Mouse (Mus musculus) forebrain, embryonic 11.5 days (tissue): ENCODE results near the gene Hist1h1e. TPM values are rescaled to one million over a fixed set of nuclear protein-coding genes. Genes with fewer than 3 reads are reported as not detected.
A peak's percentile ranks its signal among the peaks of the same experiment; 100 is the strongest.

ENCODE experiments used
- ATAC-seq: fragments of 200-750 bp; cut with Nextera tagmentation; replicated peaks from 2 replicates; pipeline ENCODE4 v1.8.0; 2017; ENCODE audit warnings: moderate TSS enrichment; ENCODE audit not compliant: low FRiP score
- DNase-seq: peaks from one replicate; pipeline ENCODE4 v3.0.0-alpha.2; 2017; ENCODE audit warnings: low spot score
- H3K27ac ChIP-seq: fragments of 300-500 bp; sonication (generic); 2 replicates; pipeline ENCODE4 v1.5.1; 2014; ENCODE audit warnings: low read depth, low read length
- H3K27me3 ChIP-seq: fragments of 300-500 bp; sonication (generic); 2 replicates; pipeline ENCODE4 v1.6.1; 2014; ENCODE audit warnings: mild to moderate bottlenecking, low read length, mixed read lengths; ENCODE audit not compliant: control insufficient read depth, insufficient read depth
- H3K36me3 ChIP-seq: fragments of 300-500 bp; sonication (generic); 2 replicates; pipeline ENCODE4 v1.6.1; 2014; ENCODE audit warnings: mild to moderate bottlenecking, low read length, moderate library complexity, mixed read lengths; ENCODE audit not compliant: control insufficient read depth, insufficient read depth
- H3K4me1 ChIP-seq: fragments of 300-500 bp; sonication (generic); replicated peaks from 2 replicates; pipeline ENCODE4 v1.6.1; 2014; ENCODE audit warnings: low read length, mixed read lengths; ENCODE audit not compliant: control insufficient read depth, insufficient read depth
- H3K4me2 ChIP-seq: fragments of 300-500 bp; sonication (generic); 2 replicates; pipeline ENCODE4 v1.6.1; 2014; ENCODE audit warnings: low read depth, mild to moderate bottlenecking, low read length, moderate library complexity, mixed read lengths; ENCODE audit not compliant: severe bottlenecking
- H3K4me3 ChIP-seq: fragments of 300-500 bp; sonication (generic); 2 replicates; pipeline ENCODE4 v1.5.1; 2014; ENCODE audit warnings: low read depth, low read length
- H3K9ac ChIP-seq: fragments of 300-500 bp; sonication (generic); 2 replicates; pipeline ENCODE4 v1.6.1; 2014; ENCODE audit warnings: low read length
- H3K9me3 ChIP-seq: fragments of 300-500 bp; sonication (generic); 2 replicates; pipeline ENCODE4 v1.6.1; 2016; ENCODE audit warnings: low read length, mixed read lengths; ENCODE audit not compliant: control insufficient read depth
- WGBS: fragments of 180-500 bp; shearing (Covaris S2); extraction: QIAGEN DNeasy Blood & Tissue Kit; methylation state at CpG from one replicate; pipeline ENCODE4 v1.1.7; 2014; 5-methylcytosine and 5-hydroxymethylcytosine counted together
- polyA plus RNA-seq: library from polyadenylated mRNA; unstranded; fragments of >200 nt; fragmentation: Nextera tagmentation; extraction: Ambion mirVana; gene quantifications from 2 replicates; pipeline ENCODE4 v1.2.1, GENCODE M21; 2014

Gene Hist1h1e
- polyA plus RNA-seq, 1 experiment from 2014 or later = 27.7 TPM

GRCm38 (mm10) chr13:23620056-23620732, 2.2 kb downstream of the Hist1h1e start:
- ATAC-seq (no peak), DNase-seq (no peak)
- Histone ChIP-seq H3K27me3 (no peaks in the 10 kb centered on the region), H3K4me1 (no peaks in the 10 kb centered on the region; the same call in 1 of the 2 replicates), H3K9me3 (no peaks in the 10 kb centered on the region), H3K9ac (peak overlapping the region; percentile 97), H3K4me2 (peak overlapping the region; percentile 84), H3K27ac (peak overlapping the region; percentile 100), H3K4me3 (peak overlapping the region; percentile 67), H3K36me3 (no peaks in the 10 kb centered on the region)
- WGBS = 55% methylated on average over 12 of the region's 12 CpGs

- H3K9ac ChIP-seq = no peak overlapping the region
- WGBS = 88% methylated on average over 3 of the region's 3 CpGs
- H3K36me3 ChIP-seq = no peaks in the 10 kb centered on the region
- ATAC-seq (no peak), DNase-seq (no peak)
- H3K4me1 ChIP-seq = no peaks in the 10 kb centered on the region
- H3K9me3 ChIP-seq = no peaks in the 10 kb centered on the region
- no peak overlapping the region for H3K4me3 ChIP-seq
- H3K4me2 ChIP-seq = no peak overlapping the region
- no peaks in the 10 kb centered on the region for H3K27me3 ChIP-seq
- H3K27ac ChIP-seq = no peak overlapping the region
These were observed 10.7 kb downstream of the Hist1h1e start for GRCm38 (mm10) chr13:23611638-23612037.

GRCm38 (mm10) chr13:23610393-23610792, 12.0 kb downstream of the Hist1h1e start:
- Histone ChIP-seq H3K4me1 (no peaks in the 10 kb centered on the region), H3K4me2 (no peak overlapping the region), H3K9me3 (no peaks in the 10 kb centered on the region), H3K36me3 (no peaks in the 10 kb centered on the region), H3K27me3 (no peaks in the 10 kb centered on the region), H3K4me3 (no peak overlapping the region), H3K27ac (no peak overlapping the region), H3K9ac (no peak overlapping the region)
- WGBS = 70% methylated on average over 2 of the region's 2 CpGs
- ATAC-seq (no peak), DNase-seq (no peak)

GRCm38 (mm10) chr13:23609844-23610243, 12.5 kb downstream of the Hist1h1e start:
- Histone ChIP-seq H3K27me3 (no peaks in the 10 kb centered on the region), H3K4me2 (no peak overlapping the region)
- no peak for ATAC-seq

GRCm38 (mm10) chr13:23609209-23609608, 13.1 kb downstream of the Hist1h1e start:
- 85% methylated on average over 4 of the region's 4 CpGs for WGBS
- Histone ChIP-seq H3K4me2 (no peak overlapping the region), H3K4me3 (no peak overlapping the region)

More at GRCm38 (mm10) chr13:23609844-23610243, 12.5 kb downstream of the Hist1h1e start:
- H3K36me3 ChIP-seq = no peaks in the 10 kb centered on the region
- no peak for DNase-seq
- H3K9me3 ChIP-seq = no peaks in the 10 kb centered on the region
- no peak overlapping the region for H3K27ac ChIP-seq
- no peaks in the 10 kb centered on the region for H3K4me1 ChIP-seq
- no peak overlapping the region for H3K4me3 ChIP-seq
- no peak overlapping the region for H3K9ac ChIP-seq

GRCm38 (mm10) chr13:23605052-23605451, 17.3 kb downstream of the Hist1h1e start:
- Histone ChIP-seq H3K27ac (no peak overlapping the region), H3K27me3 (no peaks in the 10 kb centered on the region), H3K4me3 (no peak overlapping the region), H3K9me3 (no peaks in the 10 kb centered on the region), H3K9ac (no peak overlapping the region), H3K4me2 (no peak overlapping the region), H3K4me1 (no peaks in the 10 kb centered on the region), H3K36me3 (no peaks in the 10 kb centered on the region)
- DNase-seq = no peak
- 90% methylated on average over 3 of the region's 3 CpGs for WGBS
- no peak for ATAC-seq

More at GRCm38 (mm10) chr13:23609209-23609608, 13.1 kb downstream of the Hist1h1e start:
- H3K27ac ChIP-seq = no peak overlapping the region
- no peaks in the 10 kb centered on the region for H3K36me3 ChIP-seq
- H3K9me3 ChIP-seq = no peaks in the 10 kb centered on the region
- no peak overlapping the region for H3K9ac ChIP-seq
- H3K27me3 ChIP-seq = no peaks in the 10 kb centered on the region
- ATAC-seq = no peak
- H3K4me1 ChIP-seq = no peaks in the 10 kb centered on the region
- no peak for DNase-seq

GRCm38 (mm10) chr13:23604452-23604851, 17.9 kb downstream of the Hist1h1e start:
- WGBS = 88% methylated on average over 3 of the region's 3 CpGs
- no peak for ATAC-seq
- H3K9ac ChIP-seq = no peak overlapping the region

GRCm38 (mm10) chr13:23603182-23603699, 19.1 kb downstream of the Hist1h1e start:
- Histone ChIP-seq H3K4me2 (no peak overlapping the region), H3K27me3 (no peaks in the 10 kb centered on the region), H3K9ac (no peak overlapping the region), H3K4me3 (no peak overlapping the region), H3K27ac (no peak overlapping the region), H3K9me3 (no peaks in the 10 kb centered on the region), H3K36me3 (no peaks in the 10 kb centered on the region), H3K4me1 (no peaks in the 10 kb centered on the region)
- 88% methylated on average over 7 of the region's 7 CpGs for WGBS
- no peak for ATAC-seq
- no peak for DNase-seq

More at GRCm38 (mm10) chr13:23604452-23604851, 17.9 kb downstream of the Hist1h1e start:
- Histone ChIP-seq H3K4me2 (no peak overlapping the region), H3K4me1 (no peaks in the 10 kb centered on the region), H3K27me3 (no peaks in the 10 kb centered on the region), H3K9me3 (no peaks in the 10 kb centered on the region), H3K4me3 (no peak overlapping the region), H3K27ac (no peak overlapping the region), H3K36me3 (no peaks in the 10 kb centered on the region)
- DNase-seq = no peak

- no peaks in the 10 kb centered on the region for H3K4me1 ChIP-seq
- H3K4me3 ChIP-seq = no peak overlapping the region
- H3K36me3 ChIP-seq = no peaks in the 10 kb centered on the region
- H3K27me3 ChIP-seq = no peaks in the 10 kb centered on the region
- peak; percentile 88 for DNase-seq
- 6% methylated on average over 9 of the region's 9 CpGs for WGBS
- H3K9me3 ChIP-seq = no peaks in the 10 kb centered on the region
- no peak overlapping the region for H3K4me2 ChIP-seq
- no peak overlapping the region for H3K27ac ChIP-seq
- no peak overlapping the region for H3K9ac ChIP-seq
- ATAC-seq = 0 out of 2 replicates have a peak, but pooled peaks have one; percentile 67
These were observed 24.4 kb downstream of the Hist1h1e start for GRCm38 (mm10) chr13:23597957-23598356.
